In genomic region chr1:130810906-130811305, GRCm38 (mm10) we compare ENCODE assay signal across 26 mouse cellular contexts. TPM values are rescaled to one million over a fixed set of nuclear protein-coding genes. Genes with fewer than 3 reads are reported as not detected.
"Had no signal": no experiment of that assay in that cellular context is flagged by ENCODE, and none has a peak within 500 bp of the region (broad histone marks: within the 10 kb centered on the region; RNA-seq: fewer than 3 reads in every experiment).

No protein-coding gene starts in this region.

- H3K27me3 ChIP-seq: hindbrain, embryonic 13.5 days; kidney, embryonic 15.5 days; limb, embryonic 13.5 days; limb, embryonic 15.5 days; liver, embryonic 12.5 days had no signal

- H3K9ac ChIP-seq: forebrain, postnatal 0 days; heart, embryonic 13.5 days; heart, embryonic 15.5 days; hindbrain, embryonic 13.5 days; kidney, embryonic 15.5 days; limb, embryonic 13.5 days; limb, embryonic 15.5 days; liver, embryonic 12.5 days; liver, embryonic 14.5 days had no signal

- H3K27ac ChIP-seq: heart, embryonic 13.5 days; heart, embryonic 15.5 days; hindbrain, embryonic 13.5 days; kidney, embryonic 15.5 days; kidney, postnatal 0 days; limb, embryonic 13.5 days; limb, embryonic 15.5 days; liver, embryonic 12.5 days; liver, embryonic 14.5 days had no signal

- H3K4me3 ChIP-seq: heart, embryonic 13.5 days; heart, embryonic 15.5 days; hindbrain, embryonic 13.5 days; kidney, embryonic 15.5 days; limb, embryonic 13.5 days; limb, embryonic 15.5 days; liver, embryonic 12.5 days had no signal

- H3K9me3 ChIP-seq: heart, embryonic 13.5 days; heart, embryonic 15.5 days; hindbrain, embryonic 13.5 days; kidney, embryonic 15.5 days; limb, embryonic 13.5 days; limb, embryonic 15.5 days; liver, embryonic 12.5 days had no signal

- H3K4me1 ChIP-seq: heart, embryonic 13.5 days; heart, embryonic 15.5 days; hindbrain, embryonic 13.5 days; kidney, embryonic 15.5 days; limb, embryonic 13.5 days; limb, embryonic 15.5 days; liver, embryonic 12.5 days had no signal

- DNase-seq: forebrain, postnatal 0 days; gastrocnemius, postnatal 14 days; gastrocnemius, postnatal 36 days; heart, adult 18-20 months; heart, postnatal 14 days; heart, postnatal 36 days; kidney, adult 11 months; kidney, adult 2 months; kidney, adult 9 months; kidney, postnatal 14 days; kidney, postnatal 36 days; layer of hippocampus, adult 9-11 months; layer of hippocampus, postnatal 36 days; left cerebral cortex, postnatal 4 days had no signal

- H3K36me3 ChIP-seq: heart, embryonic 13.5 days; heart, embryonic 15.5 days; hindbrain, embryonic 13.5 days; kidney, embryonic 15.5 days; limb, embryonic 13.5 days; limb, embryonic 15.5 days; liver, embryonic 12.5 days had no signal

- H3K4me2 ChIP-seq: heart, embryonic 13.5 days; heart, embryonic 15.5 days; hindbrain, embryonic 13.5 days; kidney, embryonic 15.5 days; limb, embryonic 13.5 days; limb, embryonic 15.5 days; liver, embryonic 12.5 days had no signal

- ATAC-seq: forebrain, postnatal 0 days; hindbrain, embryonic 16.5 days; intestine, embryonic 16.5 days; liver, embryonic 12.5 days had no signal

RNA-seq across cellular contexts. Expression of gene Fcamr, which starts 10.2 kb away (rescaled TPM):
- polyA plus RNA-seq: forebrain, postnatal 0 days; heart, embryonic 13.5 days; hindbrain, embryonic 13.5 days; hindbrain, embryonic 16.5 days; kidney, embryonic 15.5 days; limb, embryonic 11.5 days; limb, embryonic 13.5 days; liver, embryonic 12.5 days; liver, embryonic 14.5 days had no signal

RNA-seq across cellular contexts. Expression of gene Pigr, which starts 15.6 kb away (rescaled TPM):
- polyA plus RNA-seq: forebrain, postnatal 0 days; heart, embryonic 13.5 days; heart, embryonic 15.5 days; hindbrain, embryonic 13.5 days; hindbrain, embryonic 16.5 days; limb, embryonic 11.5 days; limb, embryonic 13.5 days had no signal

RNA-seq across cellular contexts. Expression of gene Fcmr, which starts 54.6 kb away (rescaled TPM):
- polyA plus RNA-seq: limb, embryonic 13.5 days; liver, embryonic 12.5 days; liver, embryonic 14.5 days had no signal
